Mouse (Mus musculus) small intestine, adult 10 weeks (tissue): Measurements from ENCODE around the gene Lnp1. TPM values are rescaled to one million over a fixed set of nuclear protein-coding genes. Genes with fewer than 3 reads are reported as not detected.

Experiments used
- polyA plus RNA-seq: library from polyadenylated mRNA; stranded (reverse); fragments of 350-450 nt; fragmentation: Illumina TruSeq; extraction: RNeasy Lipid Tissue Mini Kit (QIAGEN cat#74804); gene quantifications from one replicate; pipeline ENCODE4 v1.2.3, GENCODE M21; 2014; ENCODE audit warnings: low replicate concordance

The Lnp1 gene
- polyA plus RNA-seq = not detected

DNA sequence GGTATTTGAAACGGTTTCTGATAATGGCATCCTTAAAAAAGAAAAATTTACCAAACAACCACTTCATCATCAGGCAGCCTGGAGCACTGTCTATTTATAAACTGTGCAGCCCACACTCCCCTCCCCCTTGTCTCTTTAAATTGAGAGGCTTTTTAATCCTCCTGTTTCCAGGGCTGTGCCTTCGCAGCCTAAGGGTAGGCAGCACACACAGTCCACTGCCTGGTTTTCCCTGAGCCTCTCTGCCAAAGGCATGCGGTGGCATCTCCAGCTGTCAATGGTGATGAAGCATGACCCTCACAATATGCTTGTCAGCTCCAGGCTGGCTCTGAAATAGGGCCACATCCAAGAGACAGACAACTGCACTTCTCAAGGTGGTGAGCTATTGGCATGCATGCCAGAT lies at the start of gene Lnp1:
Gene Lnp1, minus strand, starts transcription at position 39 of the 400 bp plus-strand sequence.

GRCm38 (mm10) chr16:56885824-56886615 lies 41.8 kb downstream of the Lnp1 start, which contains the start of gene Tmem45a:
TSS of gene Tmem45a (minus strand) at chr16:56886166.

Other genes starting within 250 kb of the Lnp1 start
- 1,693 TPM for gene Tfg, start 210.6 kb downstream of the Lnp1 start, polyA plus RNA-seq
- 684 TPM for gene Adgrg7, start 132.2 kb downstream of the Lnp1 start, polyA plus RNA-seq
- 1.6 TPM for gene Tmem45a, start 41.9 kb downstream of the Lnp1 start, polyA plus RNA-seq
- gene Tmem45a2, start 143.3 kb upstream of the Lnp1 start, polyA plus RNA-seq = not detected
- gene Tomm70a, start 193.6 kb upstream of the Lnp1 start, polyA plus RNA-seq = 235 TPM
- gene Nit2, start 239.3 kb upstream of the Lnp1 start, polyA plus RNA-seq = 59.2 TPM